Mouse (Mus musculus) testis, adult 10 weeks (tissue): Measurements from ENCODE around the gene Rabif. TPM values are rescaled to one million over a fixed set of nuclear protein-coding genes. Genes with fewer than 3 reads are reported as not detected.

Experiments
- polyA plus RNA-seq: library from polyadenylated mRNA; stranded (reverse); fragments of 350-450 nt; fragmentation: Illumina TruSeq; extraction: RNeasy Lipid Tissue Mini Kit (QIAGEN cat#74804); gene quantifications from one replicate; pipeline ENCODE4 v1.2.3, GENCODE M21; 2014; ENCODE audit warnings: low read depth, low replicate concordance

Gene Rabif
- 12.9 TPM for polyA plus RNA-seq

GRCm38 (mm10) chr1:134494428-134495215 lies at the start of gene Rabif:
Gene Rabif, plus strand, starts transcription at chr1:134494648.

GRCm38 (mm10) chr1:134454904-134455824 lies 39.3 kb upstream of the Rabif start, which contains the start of gene Klhl12:
Gene Klhl12, plus strand, starts transcription at chr1:134455531.

GRCm38 (mm10) chr1:134549632-134550132 lies 55.2 kb downstream of the Rabif start, which contains the start of gene Mgat4e:
Gene Mgat4e, minus strand, starts transcription at chr1:134549682.

Other genes starting within 250 kb of the Rabif start
- gene Myog, start 204.7 kb upstream of the Rabif start, polyA plus RNA-seq, result not detected
- 0.49 TPM for gene Ppfia4, start 161.7 kb upstream of the Rabif start, polyA plus RNA-seq
- 52.9 TPM for gene Tmem183a, start 132.7 kb upstream of the Rabif start, polyA plus RNA-seq
- 54.5 TPM for gene 4933406M09Rik, start 108.7 kb upstream of the Rabif start, polyA plus RNA-seq
- gene Cyb5r1, start 89.1 kb upstream of the Rabif start, polyA plus RNA-seq, result 19.4 TPM
- gene Adipor1, start 79.3 kb upstream of the Rabif start, polyA plus RNA-seq, result 27.3 TPM
- 46.2 TPM for gene Klhl12, start 39.1 kb upstream of the Rabif start, polyA plus RNA-seq
- gene Mgat4e, start 55.0 kb downstream of the Rabif start, polyA plus RNA-seq, result 32.9 TPM
- gene Kdm5b, start 65.5 kb downstream of the Rabif start, polyA plus RNA-seq, result 107 TPM
- 0.04 TPM for gene Syt2, start 152.0 kb downstream of the Rabif start, polyA plus RNA-seq